Mouse (Mus musculus) monocyte, adult 2 months (primary cell): ENCODE data around the gene Ppil6.
"Not testable (repeated sequence)": the region's sequence is repeated elsewhere in the genome, so short reads cannot be mapped to it uniquely, and the experiment has no call there.

Experiments used
- DNase-seq, 2 experiments: peaks; one replicate each; pipeline ENCODE4 v3.0.0; 2022; ENCODE audit warnings: low spot score in 2 of 2, low read depth in 1 of 2

The Ppil6 gene

GRCm38 (mm10) chr10:41477278-41478181 lies 12.7 kb upstream of the Ppil6 start:
- peak in 1 of 2 experiments; percentile 73 for DNase-seq

DNA sequence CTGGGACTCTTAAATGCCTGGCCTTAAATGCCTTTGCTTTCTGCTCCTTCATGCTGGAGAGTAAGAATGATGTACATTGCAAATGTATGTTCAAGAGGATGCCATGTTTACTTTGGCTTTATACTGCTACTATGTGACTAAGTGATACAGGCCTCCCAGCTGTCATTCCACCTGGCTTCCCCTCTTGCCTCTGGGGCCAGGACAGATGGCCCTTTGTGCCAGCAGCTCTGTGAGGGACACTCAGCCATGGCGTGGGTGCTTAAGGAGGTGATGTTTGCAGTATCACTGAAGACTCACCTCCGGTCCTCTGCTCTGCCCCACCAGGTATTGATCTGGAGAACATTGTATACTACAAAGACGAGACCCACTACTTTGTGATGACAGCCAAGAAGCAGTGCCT lies 10.3 kb upstream of the Ppil6 start:
- no peak for DNase-seq

DNA sequence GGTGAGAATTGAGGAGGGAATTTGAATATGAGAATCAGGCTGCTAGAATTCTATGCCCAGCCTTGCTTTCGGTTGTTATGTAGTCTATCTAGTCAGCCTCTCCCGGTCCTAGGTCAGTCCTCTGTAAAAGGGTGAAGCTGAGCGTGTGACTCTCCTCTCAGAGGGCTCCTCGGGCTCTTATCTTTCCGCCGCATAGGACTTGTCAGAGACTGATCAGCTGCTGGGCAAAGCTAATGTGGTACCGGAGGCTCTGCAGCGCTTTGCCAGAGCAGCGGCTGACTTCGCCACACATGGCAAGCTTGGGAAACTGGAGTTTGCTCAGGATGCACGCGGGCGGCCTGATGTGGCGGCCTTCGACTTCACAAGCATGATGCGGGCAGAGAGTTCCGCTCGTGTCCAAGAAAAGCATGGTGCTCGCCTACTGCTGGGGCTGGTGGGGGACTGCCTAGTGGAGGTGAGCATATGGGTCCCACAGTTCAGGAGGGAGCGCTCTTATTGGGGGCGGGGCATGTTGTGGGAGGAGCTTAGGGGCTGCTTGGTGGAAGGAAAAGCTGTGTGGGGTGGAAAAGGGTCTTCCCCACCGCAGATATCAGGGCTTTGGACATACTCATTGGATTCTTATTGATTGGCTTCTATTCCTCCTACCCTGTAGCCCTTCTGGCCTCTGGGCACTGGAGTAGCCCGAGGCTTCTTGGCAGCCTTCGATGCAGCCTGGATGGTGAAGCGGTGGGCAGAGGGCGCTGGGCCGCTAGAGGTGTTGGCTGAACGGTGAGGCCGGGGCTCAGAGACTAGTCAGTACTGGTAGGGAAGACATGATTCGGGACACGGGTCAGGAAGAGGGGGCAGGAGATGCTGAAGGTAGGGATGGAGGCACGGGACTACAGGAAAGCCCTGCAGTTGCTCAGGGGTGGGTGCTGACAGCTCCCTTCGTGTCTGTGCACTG lies 9.0 kb upstream of the Ppil6 start:
- DNase-seq, result no peak

DNA sequence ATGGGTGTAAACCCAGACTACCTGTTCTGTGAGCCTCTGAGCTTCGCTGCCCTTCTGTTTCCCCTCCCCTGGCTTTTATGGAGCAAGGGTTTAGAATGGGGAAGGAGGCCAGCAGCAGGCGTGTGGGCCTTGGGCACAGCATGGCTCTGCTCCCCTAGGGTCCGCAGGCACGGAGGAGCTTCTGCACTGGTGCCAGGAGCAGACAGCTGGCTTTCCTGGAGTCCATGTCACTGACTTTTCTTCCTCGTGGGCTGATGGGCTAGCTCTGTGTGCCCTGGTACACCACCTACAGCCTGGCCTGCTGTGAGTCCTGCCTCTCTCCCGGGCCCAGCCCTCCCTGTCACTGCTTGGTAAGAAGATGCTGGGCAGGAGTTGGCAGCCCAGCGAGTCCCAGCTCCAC lies 7.8 kb upstream of the Ppil6 start:
- no peak for DNase-seq

- DNase-seq, result no peak
Measured at GRCm38 (mm10) chr10:41485778-41486177, 4.5 kb upstream of the Ppil6 start.

- no peak for DNase-seq
Measured at GRCm38 (mm10) chr10:41486506-41487170, 3.6 kb upstream of the Ppil6 start.

- no peak for DNase-seq
Measured at GRCm38 (mm10) chr10:41488877-41489276, 1.4 kb upstream of the Ppil6 start.

GRCm38 (mm10) chr10:41489294-41489693 lies 945 bp upstream of the Ppil6 start:
- DNase-seq, result no peak

GRCm38 (mm10) chr10:41490518-41490873 lies 257 bp downstream of the Ppil6 start:
- no peak for DNase-seq

DNA sequence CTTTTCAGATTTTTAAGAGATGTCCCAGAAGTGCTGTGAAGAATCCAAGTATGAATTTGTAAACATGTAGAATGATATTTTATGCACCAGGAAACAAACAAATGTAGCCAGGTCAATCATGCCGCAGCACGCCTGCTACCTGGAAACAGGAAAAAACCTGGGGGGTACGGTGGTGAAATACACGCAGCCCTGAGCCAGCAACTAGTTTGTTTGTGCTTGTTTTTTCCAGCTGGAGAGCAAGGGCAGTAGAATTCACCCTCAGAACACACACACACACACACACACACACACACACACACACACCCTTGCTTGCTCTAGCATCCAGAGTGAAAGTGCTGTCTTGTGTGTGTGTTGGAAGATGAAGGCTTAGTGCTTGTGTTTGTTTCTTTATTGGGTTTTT lies 872 bp downstream of the Ppil6 start:
- no peak for DNase-seq

- DNase-seq, result no peak
Measured at GRCm38 (mm10) chr10:41500941-41501340, 10.7 kb downstream of the Ppil6 start.

DNA sequence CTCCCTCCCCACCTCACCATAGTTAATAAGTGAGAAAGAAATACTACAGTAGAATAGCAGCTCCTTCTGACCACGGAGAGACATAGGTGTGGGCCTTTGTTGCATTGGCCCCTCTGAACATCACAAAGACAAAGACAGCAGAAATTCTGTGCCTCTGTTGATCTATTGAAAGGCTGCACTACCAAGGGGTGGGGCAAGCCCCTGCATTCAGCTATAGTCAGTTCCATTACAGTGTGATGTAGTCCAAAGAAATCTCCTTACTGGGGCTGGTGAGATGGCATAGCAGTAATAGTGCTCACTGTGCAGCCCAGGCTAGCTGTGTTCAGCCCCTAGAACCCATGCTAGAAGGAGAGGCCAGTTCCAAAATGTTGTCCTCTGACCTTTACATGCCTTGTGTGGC lies 14.8 kb downstream of the Ppil6 start:
- DNase-seq, result no peak

- not testable (repeated sequence) for DNase-seq
Measured at GRCm38 (mm10) chr10:41505446-41505845, 15.2 kb downstream of the Ppil6 start.

DNA sequence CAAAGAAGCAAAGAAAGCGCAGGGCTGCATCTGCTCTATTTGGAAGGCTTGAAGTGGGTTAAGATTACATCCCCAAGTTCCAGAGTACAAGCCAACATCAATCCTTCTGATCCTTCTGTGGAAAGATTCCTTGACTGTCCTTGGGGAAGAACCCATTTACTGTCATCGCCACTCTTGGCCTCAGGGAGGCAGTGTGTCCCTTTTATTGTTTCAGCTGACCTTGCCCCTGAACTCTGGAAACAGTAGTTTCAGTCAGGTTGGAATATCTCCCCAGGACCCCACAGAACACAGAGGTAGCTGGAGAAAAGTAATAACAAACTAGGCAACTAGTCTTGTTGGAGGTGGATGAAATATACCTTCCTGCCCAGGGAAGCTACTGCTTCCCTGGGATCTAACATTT lies 18.9 kb downstream of the Ppil6 start:
- DNase-seq, result no peak

GRCm38 (mm10) chr10:41514301-41514700 lies 24.1 kb downstream of the Ppil6 start:
- no peak for DNase-seq

DNA sequence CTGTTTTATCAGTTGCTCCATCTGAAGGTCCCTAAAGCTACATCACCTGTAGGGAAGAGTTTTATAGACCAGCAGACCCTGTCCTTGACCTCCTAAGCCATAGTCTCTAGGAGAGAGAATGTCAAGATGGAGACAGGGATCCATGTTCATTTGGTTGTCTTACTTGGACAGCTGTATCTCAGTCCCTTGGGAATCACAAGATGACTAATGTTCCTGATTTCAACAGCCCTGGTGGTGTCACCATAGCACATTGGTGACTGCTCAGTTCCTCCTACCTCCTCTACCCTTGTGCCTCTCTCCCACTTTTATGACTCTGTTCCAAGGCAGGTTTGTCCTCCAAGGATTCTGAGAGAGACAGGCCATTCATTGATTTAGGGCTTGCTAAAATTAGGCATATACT lies 24.7 kb downstream of the Ppil6 start:
- DNase-seq, result no peak

DNA sequence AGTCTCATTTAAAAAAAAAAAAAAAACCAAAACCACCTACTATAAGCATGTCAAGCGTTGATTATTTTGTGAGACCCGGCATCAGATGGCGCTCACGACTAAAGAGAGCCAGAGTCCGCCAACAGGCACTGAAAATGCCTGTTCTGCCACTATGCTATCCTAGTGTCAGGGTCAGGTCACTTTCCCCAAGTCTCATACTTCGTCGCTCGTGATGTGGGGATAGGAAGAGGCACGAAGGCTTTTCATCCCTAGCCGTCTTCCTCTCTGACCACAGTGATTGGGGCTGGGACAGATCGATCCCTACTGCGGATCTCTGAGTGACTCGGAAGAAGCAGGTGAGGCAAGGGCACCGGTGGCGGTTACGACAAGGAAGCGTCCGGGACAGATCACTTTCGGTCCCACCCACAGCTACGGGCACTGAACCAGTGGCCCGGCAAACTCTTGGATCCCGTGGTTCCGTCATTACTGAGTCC lies 28.3 kb downstream of the Ppil6 start:
- peak; percentile 33 to 72 for DNase-seq

GRCm38 (mm10) chr10:41518981-41519618 lies 28.9 kb downstream of the Ppil6 start, which contains the start of gene Cd164:
Gene Cd164, plus strand, starts transcription at chr10:41519414.
- DNase-seq, result peak; percentile 75 to 86

- peak; percentile 16 to 37 for DNase-seq
Measured at GRCm38 (mm10) chr10:41519640-41520409, 29.6 kb downstream of the Ppil6 start.

- no peak for DNase-seq
Measured at GRCm38 (mm10) chr10:41520410-41520673, 30.1 kb downstream of the Ppil6 start.
